Mouse (Mus musculus) stomach, postnatal 0 days (tissue): Measurements from ENCODE around the gene Plekha6. TPM values are rescaled to one million over a fixed set of nuclear protein-coding genes. Genes with fewer than 3 reads are reported as not detected.
A peak's percentile ranks its signal among the peaks of the same experiment; 100 is the strongest.

Experiments used
- ATAC-seq: fragments of 200-750 bp; cut with Nextera tagmentation; 2 replicates; pipeline ENCODE4 v1.8.0; 2017; ENCODE audit not compliant: low FRiP score, low TSS enrichment
- DNase-seq: peaks from one replicate; pipeline ENCODE4 v3.0.0-alpha.2; 2016; ENCODE audit warnings: low spot score
- H3K27ac ChIP-seq: fragments of 300-500 bp; sonication (generic); replicated peaks from 2 replicates; pipeline ENCODE4 v1.5.1; 2014; ENCODE audit warnings: mild to moderate bottlenecking, control low read depth
- H3K27me3 ChIP-seq: fragments of 300-500 bp; sonication (generic); 2 replicates; pipeline ENCODE4 v1.6.1; 2014; ENCODE audit warnings: low read length; ENCODE audit not compliant: control insufficient read depth, insufficient read depth
- H3K36me3 ChIP-seq: fragments of 300-500 bp; sonication (generic); 2 replicates; pipeline ENCODE4 v1.6.1; 2014; ENCODE audit warnings: low read length, mixed read lengths; ENCODE audit not compliant: control insufficient read depth, insufficient read depth
- H3K4me1 ChIP-seq: fragments of 300-500 bp; sonication (generic); replicated peaks from 2 replicates; pipeline ENCODE4 v1.6.1; 2014; ENCODE audit warnings: antibody characterized with exemption; ENCODE audit not compliant: control insufficient read depth, insufficient read depth
- H3K4me2 ChIP-seq: fragments of 300-500 bp; sonication (generic); replicated peaks from 2 replicates; pipeline ENCODE4 v1.6.1; 2014; ENCODE audit warnings: low read depth, mild to moderate bottlenecking, control low read depth, moderate library complexity
- H3K4me3 ChIP-seq: fragments of 300-500 bp; sonication (generic); 2 replicates; pipeline ENCODE4 v1.5.1; 2014; ENCODE audit warnings: low read depth, low read length, control low read depth
- H3K9ac ChIP-seq: fragments of 300-500 bp; sonication (generic); 2 replicates; pipeline ENCODE4 v1.6.1; 2014; ENCODE audit warnings: mild to moderate bottlenecking, low read length, control low read depth, mixed read lengths
- H3K9me3 ChIP-seq: fragments of 300-500 bp; sonication (generic); 2 replicates; pipeline ENCODE4 v1.6.1; 2016; ENCODE audit warnings: low read length; ENCODE audit not compliant: control insufficient read depth
- CTCF ChIP-seq: IDR thresholded peaks from 2 replicates; pipeline ENCODE4 v1.5.1; 2016; ENCODE audit warnings: antibody characterized with exemption, low read depth, mild to moderate bottlenecking, moderate library complexity
- EP300 ChIP-seq: optimal IDR thresholded peaks from 2 replicates; pipeline ENCODE3; 2016; ENCODE audit warnings: antibody characterized with exemption
- WGBS: fragments of 180-500 bp; shearing (Covaris S2); extraction: QIAGEN DNeasy Blood & Tissue Kit; methylation state at CpG from one replicate; pipeline ENCODE4 v1.1.7; 2014; 5-methylcytosine and 5-hydroxymethylcytosine counted together
- polyA plus RNA-seq: library from polyadenylated mRNA; unstranded; fragments of >200 nt; fragmentation: Nextera tagmentation; extraction: Ambion mirVana; gene quantifications from 2 replicates; pipeline ENCODE4 v1.2.1, GENCODE M21; 2015

Gene Plekha6
- polyA plus RNA-seq, 1 experiment from 2014 or later, result 11.1 TPM

DNA sequence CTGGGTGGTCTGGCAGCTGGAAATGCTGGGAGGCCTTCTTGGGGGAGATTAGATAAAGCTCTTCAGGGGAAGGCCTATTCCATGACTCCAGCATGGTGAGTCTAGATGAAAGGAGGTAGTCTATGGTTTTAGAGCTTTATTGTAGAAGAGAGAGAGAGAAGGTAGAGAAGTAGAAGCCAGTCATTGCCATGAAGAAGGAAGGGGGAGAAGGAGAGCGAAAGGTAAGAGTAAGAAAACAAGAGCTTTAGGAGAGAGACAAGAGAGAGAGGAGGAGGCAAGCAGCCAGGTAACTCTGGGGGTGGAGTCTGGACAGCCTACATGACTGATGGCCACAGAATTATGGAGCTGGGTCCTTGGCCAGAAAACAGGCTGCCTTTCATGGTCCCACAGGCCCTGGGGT, 186.2 kb downstream of the Plekha6 start, which contains the start of gene Ren1:
Gene Ren1 (plus strand): TSS at position 301 of the 400 bp plus-strand sequence.
- 100% methylated on average over 1 of the region's 1 CpGs for WGBS
- Histone ChIP-seq H3K27ac (no peak within 1 kb of the TSS), H3K9me3 (no peaks in the 10 kb centered on the region), H3K4me2 (no peak within 1 kb of the TSS), H3K9ac (no peak within 1 kb of the TSS), H3K27me3 (no peaks in the 10 kb centered on the region), H3K4me1 (0 out of 2 replicates have a peak, but pooled peaks cover 3% of the 10 kb centered on the region), H3K4me3 (no peak within 1 kb of the TSS), H3K36me3 (no peaks in the 10 kb centered on the region)
- DNase-seq, result no peak
- TF ChIP-seq CTCF (no peak), EP300 (no peak)
- ATAC-seq, result no peak

DNA sequence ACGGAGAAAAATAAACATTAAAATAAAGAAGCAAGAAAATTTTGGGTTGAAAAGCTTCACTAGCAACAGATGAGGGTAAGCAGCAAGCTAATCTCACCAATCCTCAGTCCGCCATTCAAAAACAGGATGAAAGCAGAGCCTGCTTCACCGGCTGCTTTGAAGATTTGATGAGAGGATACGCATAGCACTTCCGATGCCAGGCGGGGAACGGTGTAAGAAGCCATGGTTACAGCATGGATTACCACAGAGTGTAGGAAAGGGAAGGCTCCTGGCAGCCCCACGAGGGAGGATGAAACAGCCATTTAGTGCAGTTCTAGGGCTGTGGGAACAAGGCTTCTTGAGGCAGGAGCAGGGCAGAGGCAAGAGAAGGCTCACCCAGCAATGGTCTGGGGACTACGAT, 187.8 kb downstream of the Plekha6 start:
- H3K27ac ChIP-seq, result no peak overlapping the region
- no peak overlapping the region for H3K4me3 ChIP-seq
- WGBS, result 55% methylated on average over 9 of the region's 9 CpGs
- H3K4me2 ChIP-seq, result no peak overlapping the region
- no peaks in the 10 kb centered on the region for H3K36me3 ChIP-seq
- TF ChIP-seq CTCF, result no peak
- no peak for TF ChIP-seq EP300
- no peaks in the 10 kb centered on the region for H3K27me3 ChIP-seq
- H3K9me3 ChIP-seq, result no peaks in the 10 kb centered on the region
- DNase-seq (peak; percentile 6), ATAC-seq (no peak)
- 0 out of 2 replicates have a peak, but pooled peaks cover 3% of the 10 kb centered on the region for H3K4me1 ChIP-seq
- no peak overlapping the region for H3K9ac ChIP-seq

Other genes starting within 250 kb of the Plekha6 start
- 11.1 and 11.3 TPM in 2 replicates for gene Mdm4, start 133.6 kb upstream of the Plekha6 start, polyA plus RNA-seq
- 4.2 and 4.7 TPM in 2 replicates for gene Pik3c2b, start 118.5 kb upstream of the Plekha6 start, polyA plus RNA-seq
- 20.7 and 22.3 TPM in 2 replicates for gene Ppp1r15b, start 33.1 kb upstream of the Plekha6 start, polyA plus RNA-seq
- 7.6 and 10.8 TPM in 2 replicates for gene Golt1a, start 145.6 kb downstream of the Plekha6 start, polyA plus RNA-seq
- gene Kiss1, start 157.7 kb downstream of the Plekha6 start, polyA plus RNA-seq, result not detected in 2 replicates
- 2.9 and 6.1 TPM in 2 replicates for gene Ren1, start 186.3 kb downstream of the Plekha6 start, polyA plus RNA-seq
- 2.8 and 4.2 TPM in 2 replicates for gene Etnk2, start 199.4 kb downstream of the Plekha6 start, polyA plus RNA-seq